Mouse (Mus musculus): ENCODE data around the gene Cdk6. TPM values are rescaled to one million over a fixed set of nuclear protein-coding genes. Genes with fewer than 3 reads are reported as not detected.
A peak's percentile ranks its signal among the peaks of the same experiment; 100 is the strongest.
"Not testable (repeated sequence)": the region's sequence is repeated elsewhere in the genome, so short reads cannot be mapped to it uniquely, and the experiment has no call there.

The Cdk6 gene
- polyA plus RNA-seq, 1 experiment from 2014 or later = 28.1 TPM

DNA sequence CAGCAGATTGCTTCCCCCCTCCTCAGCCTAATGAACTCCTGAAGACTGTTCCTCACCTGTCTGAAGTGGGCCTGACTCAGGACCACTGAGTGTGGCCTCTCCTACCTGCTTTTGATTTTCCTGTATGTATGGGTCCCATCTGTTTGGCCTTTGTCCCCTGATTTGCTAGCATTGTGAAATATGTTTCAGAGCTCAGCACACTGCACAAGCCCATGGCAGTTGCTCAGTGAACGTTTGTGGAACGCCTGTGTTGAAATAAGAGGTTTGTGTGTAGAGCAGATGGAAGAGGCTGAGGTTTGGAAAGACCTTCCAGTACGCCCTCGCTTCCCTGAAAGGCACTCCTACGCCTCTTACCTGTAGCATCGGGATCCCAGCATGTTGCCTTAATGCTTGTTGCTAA lies 98.1 kb downstream of the Cdk6 start:
- 81% methylated on average over 6 of the region's 6 CpGs for WGBS

DNA sequence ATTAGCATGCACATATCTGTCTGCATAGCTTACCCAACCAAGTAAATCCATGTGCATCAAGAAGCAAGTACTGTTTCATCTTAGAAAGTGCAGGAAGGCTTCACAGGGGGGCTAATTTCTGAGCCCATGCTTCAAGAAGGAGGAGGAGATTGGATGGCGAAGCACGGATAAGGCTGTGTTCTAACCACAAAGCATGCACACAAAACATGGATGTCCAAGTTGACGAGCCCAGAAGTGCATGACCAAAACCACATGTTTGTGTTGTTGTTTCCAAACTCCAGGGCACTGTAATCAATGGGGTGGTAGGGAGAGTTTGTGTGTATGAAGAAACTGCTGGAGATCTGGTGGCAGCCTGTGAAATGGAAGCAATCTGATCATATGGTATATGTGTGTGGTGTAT lies 101.2 kb downstream of the Cdk6 start:
- not testable (repeated sequence) for H3K27ac ChIP-seq (replicated peaks); H3K9me3 ChIP-seq; H3K4me1 ChIP-seq; H3K4me2 ChIP-seq; H3K36me3 ChIP-seq; ATAC-seq (ENCODE audit: extremely low read depth, insufficient number of reproducible peaks, low FRiP score, low TSS enrichment); H3K27me3 ChIP-seq (replicated peaks); H3K4me3 ChIP-seq; H3K9ac ChIP-seq
- 78% methylated on average over 3 of the region's 3 CpGs for WGBS

More for the DNA sequence above, 98.1 kb downstream of the Cdk6 start:
- H3K4me1 ChIP-seq; H3K36me3 ChIP-seq; H3K27me3 ChIP-seq (replicated peaks); H3K27ac ChIP-seq (replicated peaks); H3K9ac ChIP-seq; H3K9me3 ChIP-seq; H3K4me2 ChIP-seq; H3K4me3 ChIP-seq; ATAC-seq (ENCODE audit: extremely low read depth, insufficient number of reproducible peaks, low FRiP score, low TSS enrichment): not testable (repeated sequence)

DNA sequence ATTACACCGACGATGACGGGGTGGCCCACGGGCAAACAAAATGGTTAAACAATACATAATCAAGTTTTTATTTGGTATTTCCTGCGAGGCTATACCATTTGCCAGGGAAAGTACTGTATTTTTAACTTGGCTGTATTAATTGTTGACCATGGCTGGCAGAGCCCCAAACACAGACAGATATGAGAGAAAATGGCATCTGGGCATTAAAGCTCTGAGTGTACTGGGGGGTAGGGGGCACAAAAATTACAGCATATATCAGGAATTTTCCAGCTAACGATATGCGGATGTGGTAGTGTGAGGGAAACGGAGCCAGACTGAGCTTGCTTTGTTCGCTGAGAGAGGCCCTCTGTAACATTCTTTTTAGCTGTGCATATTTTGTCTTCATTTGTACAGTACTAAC lies 109.9 kb downstream of the Cdk6 start:
- H3K4me1 ChIP-seq = peaks cover 20% of the 10 kb centered on the region
- peak overlapping the region; percentile 28; the same call in 1 of the 2 replicates for H3K27ac ChIP-seq (replicated peaks)
- not testable (repeated sequence) for H3K9ac ChIP-seq; H3K27me3 ChIP-seq (replicated peaks); H3K9me3 ChIP-seq; ATAC-seq (ENCODE audit: extremely low read depth, insufficient number of reproducible peaks, low FRiP score, low TSS enrichment); H3K36me3 ChIP-seq; H3K4me3 ChIP-seq; H3K4me2 ChIP-seq
- WGBS = 58% methylated on average over 9 of the region's 9 CpGs

DNA sequence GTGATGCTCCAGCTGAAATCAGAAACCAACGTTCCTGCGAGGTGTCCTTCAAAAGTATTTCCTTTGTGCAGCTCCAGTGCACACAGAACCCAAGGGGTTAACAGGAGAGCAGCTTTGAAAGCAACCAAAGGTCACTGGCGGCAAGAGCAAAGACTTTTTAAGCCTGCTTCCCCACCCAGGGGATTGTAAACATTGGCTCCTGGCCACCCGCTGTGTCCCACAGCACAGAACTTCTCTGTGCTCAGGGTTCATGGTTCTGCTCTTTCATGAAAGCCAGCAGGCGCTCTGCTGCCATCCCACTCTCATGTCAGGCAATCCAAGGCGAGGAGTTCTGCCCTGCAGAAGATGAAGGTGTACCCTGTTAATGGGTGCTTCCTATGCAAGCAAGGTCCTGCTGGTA lies 112.7 kb downstream of the Cdk6 start:
- peaks cover 20% of the 10 kb centered on the region for H3K4me1 ChIP-seq
- H3K9ac ChIP-seq; H3K36me3 ChIP-seq; H3K9me3 ChIP-seq; ATAC-seq (ENCODE audit: extremely low read depth, insufficient number of reproducible peaks, low FRiP score, low TSS enrichment); H3K4me2 ChIP-seq; H3K27me3 ChIP-seq (replicated peaks); H3K4me3 ChIP-seq: not testable (repeated sequence)
- H3K27ac ChIP-seq (replicated peaks) = peak overlapping the region; percentile 24; the same call in 1 of the 2 replicates
- WGBS = 14% methylated on average over 6 of the region's 6 CpGs

DNA sequence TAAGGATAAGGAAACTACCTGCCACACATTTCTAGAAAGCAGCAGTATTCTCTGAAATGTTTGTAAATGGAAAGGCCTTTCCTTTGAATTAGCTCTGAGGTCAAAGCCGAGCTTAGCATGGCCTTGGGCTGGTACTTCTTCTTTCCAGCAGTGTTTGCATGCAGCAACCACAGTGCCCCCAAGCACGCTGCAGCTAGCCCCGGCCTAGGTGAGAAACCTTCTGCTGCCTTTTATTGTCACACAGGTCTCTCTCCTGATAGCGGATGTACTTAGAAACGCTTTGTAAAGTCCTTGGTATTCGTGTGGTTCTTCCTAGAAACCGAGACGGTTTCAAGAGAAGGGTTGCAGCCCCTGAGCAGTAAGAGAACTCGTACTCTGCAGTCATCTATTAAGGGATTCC lies 119.6 kb downstream of the Cdk6 start:
- H3K36me3 ChIP-seq = no peaks in the 10 kb centered on the region
- no peaks in the 10 kb centered on the region for H3K27me3 ChIP-seq (replicated peaks)
- H3K4me2 ChIP-seq = no peak overlapping the region
- H3K9me3 ChIP-seq = no peaks in the 10 kb centered on the region
- H3K9ac ChIP-seq = no peak overlapping the region
- peaks cover 20% of the 10 kb centered on the region for H3K4me1 ChIP-seq
- no peak overlapping the region for H3K4me3 ChIP-seq
- ATAC-seq (ENCODE audit: extremely low read depth, insufficient number of reproducible peaks, low FRiP score, low TSS enrichment) = no peak
- WGBS = 73% methylated on average over 9 of the region's 9 CpGs
- no peak overlapping the region for H3K27ac ChIP-seq (replicated peaks)

DNA sequence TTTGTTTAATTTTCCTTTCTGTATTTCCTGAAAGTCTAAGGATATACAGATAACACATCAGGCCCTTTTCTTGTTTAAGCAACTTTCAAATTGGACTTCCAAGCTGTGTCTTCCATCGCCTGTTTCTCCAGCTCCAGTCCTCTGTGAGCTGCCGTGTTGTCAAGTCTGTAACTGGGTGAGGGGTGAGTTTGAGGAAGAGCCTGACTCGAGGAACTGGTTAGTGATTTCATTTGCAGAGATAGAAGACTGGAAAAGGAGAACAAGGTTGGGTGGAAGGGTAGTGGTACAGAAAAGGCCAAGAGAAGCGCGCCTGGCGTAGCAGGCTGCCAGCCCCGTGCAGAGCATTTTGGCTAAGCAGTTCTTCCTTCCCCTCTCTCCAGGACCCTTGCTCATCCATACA lies 120.1 kb downstream of the Cdk6 start:
- no peak overlapping the region for H3K9ac ChIP-seq
- no peak for ATAC-seq (ENCODE audit: extremely low read depth, insufficient number of reproducible peaks, low FRiP score, low TSS enrichment)
- H3K9me3 ChIP-seq = no peaks in the 10 kb centered on the region
- no peak overlapping the region for H3K4me2 ChIP-seq
- H3K4me3 ChIP-seq = no peak overlapping the region
- 78% methylated on average over 7 of the region's 7 CpGs for WGBS
- H3K27ac ChIP-seq (replicated peaks) = no peak overlapping the region
- H3K27me3 ChIP-seq (replicated peaks) = no peaks in the 10 kb centered on the region
- H3K4me1 ChIP-seq = peaks cover 25% of the 10 kb centered on the region
- H3K36me3 ChIP-seq = no peaks in the 10 kb centered on the region

DNA sequence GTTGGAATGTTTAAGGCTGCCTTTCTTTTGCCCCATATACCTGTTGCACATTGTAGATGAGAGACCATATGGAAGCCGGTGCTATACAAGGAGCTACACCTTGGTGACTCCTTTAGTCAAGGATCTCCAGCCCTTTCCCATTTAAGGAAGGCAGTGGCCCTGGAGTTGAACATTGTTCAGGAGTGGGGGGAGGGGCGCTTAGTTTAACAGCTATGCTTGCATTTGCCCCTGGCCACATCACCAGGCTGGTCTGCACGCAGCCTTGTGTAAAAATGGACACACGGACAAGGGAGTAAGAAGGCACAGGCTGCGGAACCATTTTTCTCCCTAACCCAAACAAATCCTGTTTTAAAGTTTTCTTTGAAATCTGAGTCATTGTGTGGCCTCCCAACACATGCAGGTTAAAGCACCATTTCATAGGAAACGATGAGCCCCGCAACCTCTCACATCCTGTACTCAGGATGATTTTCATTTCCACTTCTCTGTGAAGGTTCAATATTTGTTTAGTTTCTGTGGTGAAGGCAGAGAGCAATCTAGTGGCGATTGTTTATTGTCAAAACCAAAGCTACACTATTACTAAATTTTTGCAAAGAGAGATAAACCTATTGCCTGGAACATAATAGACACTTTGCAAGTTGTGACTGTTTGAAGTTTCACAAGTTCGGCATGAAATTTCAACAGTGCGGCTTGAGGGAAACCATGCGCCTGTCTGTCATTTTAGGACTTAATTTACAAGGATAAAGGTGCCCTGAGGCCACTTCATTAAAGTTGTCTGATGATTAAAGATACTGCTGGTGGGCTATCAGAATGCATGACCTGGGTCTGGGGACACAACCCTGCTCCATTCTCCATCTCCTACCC lies 121.8 kb downstream of the Cdk6 start:
- Histone ChIP-seq H3K36me3 (no peaks in the 10 kb centered on the region), H3K27me3 (replicated peaks) (no peaks in the 10 kb centered on the region), H3K4me1 (peaks cover 28% of the 10 kb centered on the region), H3K9ac (no peak overlapping the region), H3K27ac (replicated peaks) (no peak overlapping the region), H3K9me3 (no peaks in the 10 kb centered on the region), H3K4me2 (no peak overlapping the region), H3K4me3 (no peak overlapping the region)
- no peak for ATAC-seq (ENCODE audit: extremely low read depth, insufficient number of reproducible peaks, low FRiP score, low TSS enrichment)
- WGBS = 65% methylated on average over 11 of the region's 11 CpGs

DNA sequence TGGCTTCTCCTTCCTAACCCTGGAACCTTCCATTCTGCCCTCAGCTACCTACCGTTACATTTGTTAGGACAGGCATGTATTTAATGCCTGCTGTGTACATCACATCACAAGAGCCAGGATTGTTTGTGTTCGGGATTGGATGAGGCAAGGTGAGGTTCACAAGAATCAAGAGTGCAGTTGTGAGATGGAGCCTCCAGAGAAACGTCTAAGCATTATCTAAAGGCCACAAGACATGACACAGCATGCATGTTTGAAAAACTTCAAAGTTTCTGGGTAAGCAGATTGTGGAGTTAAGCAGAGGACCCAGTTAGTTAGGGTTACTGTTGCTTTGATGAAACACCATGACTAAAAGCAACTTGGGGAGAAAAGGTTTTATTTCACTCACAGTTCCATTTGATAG lies 122.5 kb downstream of the Cdk6 start:
- 78% methylated on average over 3 of the region's 3 CpGs for WGBS
- Histone ChIP-seq H3K9me3 (no peaks in the 10 kb centered on the region), H3K4me2 (no peak overlapping the region), H3K9ac (no peak overlapping the region), H3K27ac (replicated peaks) (no peak overlapping the region), H3K36me3 (no peaks in the 10 kb centered on the region), H3K27me3 (replicated peaks) (no peaks in the 10 kb centered on the region), H3K4me1 (peaks cover 28% of the 10 kb centered on the region), H3K4me3 (no peak overlapping the region)
- no peak for ATAC-seq (ENCODE audit: extremely low read depth, insufficient number of reproducible peaks, low FRiP score, low TSS enrichment)

DNA sequence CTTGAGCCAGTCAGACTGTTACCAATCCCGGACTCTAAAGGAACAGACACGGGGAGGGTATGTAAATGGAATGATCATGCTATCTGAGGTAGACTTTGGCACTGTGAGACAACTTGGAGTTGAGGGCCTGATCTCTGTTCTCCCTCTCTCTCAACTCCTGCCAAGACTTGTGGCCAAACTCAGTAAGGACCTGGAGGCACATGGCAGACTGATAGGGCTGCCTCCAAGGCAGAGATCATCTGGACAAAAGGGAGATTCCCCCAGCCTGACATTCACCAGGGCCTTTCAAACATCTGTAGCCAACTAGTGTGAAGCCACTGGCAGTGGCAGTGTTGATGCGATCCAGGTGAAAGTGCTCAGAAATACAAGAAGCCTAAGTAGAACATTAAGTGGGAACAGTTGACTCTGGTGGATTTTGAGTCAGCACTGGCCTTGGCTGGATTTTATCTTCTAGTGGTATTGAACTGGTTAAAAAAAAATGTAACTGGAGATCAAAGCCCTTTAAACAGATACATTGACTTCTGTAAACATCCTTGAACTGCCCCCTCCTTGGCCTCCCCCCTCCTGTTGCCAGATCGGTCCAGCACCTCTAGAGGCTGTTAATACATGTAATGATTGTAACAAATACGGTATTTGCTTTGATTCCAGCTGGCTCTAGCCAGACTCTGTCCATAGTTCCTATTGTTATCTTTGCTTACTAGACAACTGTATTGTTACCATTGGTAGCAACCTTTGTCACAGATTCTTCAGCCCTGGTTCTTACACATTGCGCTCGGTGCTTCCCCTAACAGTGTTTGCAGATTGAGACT lies 125.0 kb downstream of the Cdk6 start:
- ATAC-seq (ENCODE audit: extremely low read depth, insufficient number of reproducible peaks, low FRiP score, low TSS enrichment) = no peak
- Histone ChIP-seq H3K4me1 (peaks cover 28% of the 10 kb centered on the region), H3K9ac (no peak overlapping the region), H3K36me3 (no peaks in the 10 kb centered on the region), H3K4me3 (no peak overlapping the region), H3K4me2 (no peak overlapping the region), H3K27me3 (replicated peaks) (no peaks in the 10 kb centered on the region), H3K9me3 (no peaks in the 10 kb centered on the region), H3K27ac (replicated peaks) (no peak overlapping the region)
- WGBS = 62% methylated on average over 7 of the region's 7 CpGs

DNA sequence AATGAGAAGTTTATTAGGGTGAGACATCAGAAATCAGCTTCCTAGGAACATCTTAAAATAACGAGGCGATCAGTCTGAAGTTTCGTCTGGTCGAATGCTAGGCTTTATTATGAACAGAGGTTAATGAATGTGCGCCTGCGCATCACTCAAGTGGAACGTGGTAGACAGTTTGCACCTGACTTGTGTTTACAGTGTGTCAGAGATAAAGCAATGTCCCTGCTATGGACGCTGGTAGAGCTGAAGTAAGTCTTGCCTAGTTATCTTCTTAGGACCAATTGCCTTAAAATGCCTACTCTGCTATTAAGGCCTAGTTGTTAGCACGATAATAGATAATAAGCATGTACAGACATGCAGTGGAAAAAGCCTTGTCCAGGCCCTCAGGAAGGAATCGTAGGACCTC lies 129.6 kb downstream of the Cdk6 start:
- Histone ChIP-seq H3K27me3 (replicated peaks) (no peaks in the 10 kb centered on the region), H3K9ac (no peak overlapping the region), H3K36me3 (peaks cover 13% of the 10 kb centered on the region), H3K4me1 (peaks cover 16% of the 10 kb centered on the region), H3K4me3 (no peak overlapping the region), H3K27ac (replicated peaks) (no peak overlapping the region), H3K9me3 (no peaks in the 10 kb centered on the region), H3K4me2 (no peak overlapping the region)
- 84% methylated on average over 10 of the region's 10 CpGs for WGBS
- no peak for ATAC-seq (ENCODE audit: extremely low read depth, insufficient number of reproducible peaks, low FRiP score, low TSS enrichment)

DNA sequence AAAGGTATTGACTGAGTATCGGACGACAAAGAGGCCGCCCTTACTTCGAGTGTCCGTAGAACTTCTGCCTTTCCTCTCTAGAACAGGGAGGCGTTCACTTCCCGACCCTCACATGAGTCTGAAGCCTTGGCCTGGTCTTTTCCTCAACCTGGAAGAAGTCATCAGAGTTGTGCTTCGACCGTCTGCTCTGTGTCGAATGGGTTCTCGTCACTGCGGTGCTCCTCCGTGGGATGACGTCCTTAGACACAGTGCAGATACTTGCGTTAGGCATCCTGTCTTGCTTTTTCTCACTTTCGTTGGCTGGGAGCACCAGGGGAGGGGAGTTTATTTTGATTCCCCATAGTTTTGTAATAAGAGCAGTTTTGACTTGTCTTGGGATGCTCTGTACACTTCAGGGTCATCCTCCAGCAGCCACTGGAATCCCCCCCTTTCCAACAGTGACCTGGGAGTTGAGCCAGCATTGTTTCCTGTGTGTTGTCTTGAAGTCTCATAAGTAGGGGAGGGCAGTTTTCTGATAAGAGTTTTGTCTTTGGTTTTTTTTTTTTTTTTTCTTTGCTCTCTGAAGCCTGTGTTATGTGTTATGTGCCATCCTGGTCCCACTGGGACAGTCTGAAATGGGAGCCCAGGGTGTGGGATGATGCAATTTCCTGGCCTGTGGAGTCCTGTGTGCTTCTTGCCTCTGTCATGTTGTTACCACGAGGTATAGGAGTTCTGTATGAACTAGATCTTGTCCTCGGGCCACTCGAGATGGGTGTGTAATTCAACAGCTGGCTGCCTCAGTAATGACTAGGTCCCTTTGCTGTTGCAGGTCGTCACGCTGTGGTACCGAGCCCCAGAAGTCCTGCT lies 131.2 kb downstream of the Cdk6 start:
- Histone ChIP-seq H3K4me3 (no peak overlapping the region), H3K36me3 (peaks cover 13% of the 10 kb centered on the region), H3K4me2 (no peak overlapping the region), H3K4me1 (peaks cover 8% of the 10 kb centered on the region; the same call in 1 of the 2 replicates), H3K9ac (no peak overlapping the region), H3K27ac (replicated peaks) (no peak overlapping the region), H3K9me3 (no peaks in the 10 kb centered on the region), H3K27me3 (replicated peaks) (no peaks in the 10 kb centered on the region)
- no peak; the same call in 1 of the 2 replicates for ATAC-seq (ENCODE audit: extremely low read depth, insufficient number of reproducible peaks, low FRiP score, low TSS enrichment)
- WGBS = 73% methylated on average over 22 of the region's 22 CpGs
